Comparison of ENCODE assay signal across 14 mouse cellular contexts in genomic region chr14:23458560-23458959, GRCm38 (mm10).
A peak's percentile ranks its signal among the peaks of the same experiment; 100 is the strongest.
DNase-seq lines count a peak whose midpoint lies in the region.
"Had no signal": no experiment of that assay in that cellular context is flagged by ENCODE, and none has a peak within 500 bp of the region (broad histone marks: within the 10 kb centered on the region; RNA-seq: fewer than 3 reads in every experiment).

No protein-coding gene starts in this region.

- DNase-seq in 416B (ENCODE audit: low read depth) (peak; percentile 0), liver (no peak)
- peak; percentile 1 for DNase-seq in T-cell, adult 2 months (ENCODE audit: low spot score)
- peak; percentile 14 to 17 for DNase-seq in natural killer cell, adult 2 months (ENCODE audit: low spot score in 2 of 2)
- peak; percentile 8 for DNase-seq in thymus, postnatal 4 days
- no peak for DNase-seq in spleen, adult 12 weeks (ENCODE audit: low spot score)
- no peak for DNase-seq in layer of hippocampus, adult 18-20 months (ENCODE audit: low spot score in 2 of 2)
- DNase-seq: adrenal gland, adult 8-10 months; adrenal gland, postnatal 36 days; B cell, adult 2 months; cerebellum, adult 2 months; cerebellum, postnatal 25 days; gastrocnemius, postnatal 10 days; heart, adult 2 months had no signal

Comparison
In these comparisons a context has a peak if more than half of its experiments do, and no peak if none do; other contexts are left out.
1. DNase-seq: peak in 416B (single experiment), T-cell, adult 2 months (single experiment), natural killer cell, adult 2 months (2 of 2) and thymus, postnatal 4 days (single experiment); none in spleen, adult 12 weeks (single experiment), liver (single experiment) and layer of hippocampus, adult 18-20 months (0 of 2).